Mouse (Mus musculus): ENCODE measurements around the gene 3110082I17Rik.
A peak's percentile ranks its signal among the peaks of the same experiment; 100 is the strongest.

3110082I17Rik gene

DNA sequence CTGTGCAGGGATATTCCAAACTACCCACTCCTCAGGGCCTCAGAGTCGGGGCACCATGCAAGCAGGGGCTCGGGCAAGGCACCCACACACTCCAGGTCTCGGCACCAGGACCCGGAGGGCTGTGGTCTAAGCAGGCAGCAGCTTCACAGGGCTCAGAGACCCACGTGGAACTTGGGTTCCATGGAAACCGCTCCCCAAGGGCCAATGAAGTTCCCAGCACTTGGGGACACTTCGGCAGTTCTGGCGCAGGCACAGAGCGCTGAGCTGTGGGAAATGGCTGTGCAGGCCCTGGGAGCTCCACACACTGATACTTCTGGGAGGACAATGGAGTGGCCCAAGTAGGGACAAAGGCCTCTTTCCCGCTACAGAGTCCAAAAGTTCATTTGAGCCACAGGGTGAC is 7.3 kb downstream of the 3110082I17Rik start:
- no peak for DNase-seq (ENCODE audit: low spot score in 2 of 2)

DNA sequence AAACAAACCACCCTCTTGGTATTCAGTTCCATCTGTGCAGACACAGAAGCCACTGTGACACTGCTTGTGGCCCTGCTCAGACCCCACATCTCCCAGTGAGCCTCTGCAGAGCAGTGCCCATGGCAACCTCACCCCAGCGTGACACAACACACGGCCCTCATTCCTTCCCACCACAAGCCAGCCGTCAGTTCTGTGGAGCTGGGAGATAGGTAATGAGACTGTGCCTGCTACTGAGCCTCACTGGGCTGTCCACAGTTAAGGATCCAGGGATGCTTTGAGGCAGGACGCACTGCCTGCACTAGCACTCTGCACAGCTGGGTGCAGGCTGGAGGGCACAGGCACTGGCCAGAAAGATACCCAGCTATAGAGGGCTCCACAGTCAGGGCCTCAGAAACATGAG is 10.4 kb downstream of the 3110082I17Rik start:
- no peak for DNase-seq (ENCODE audit: low spot score in 2 of 2)

DNA sequence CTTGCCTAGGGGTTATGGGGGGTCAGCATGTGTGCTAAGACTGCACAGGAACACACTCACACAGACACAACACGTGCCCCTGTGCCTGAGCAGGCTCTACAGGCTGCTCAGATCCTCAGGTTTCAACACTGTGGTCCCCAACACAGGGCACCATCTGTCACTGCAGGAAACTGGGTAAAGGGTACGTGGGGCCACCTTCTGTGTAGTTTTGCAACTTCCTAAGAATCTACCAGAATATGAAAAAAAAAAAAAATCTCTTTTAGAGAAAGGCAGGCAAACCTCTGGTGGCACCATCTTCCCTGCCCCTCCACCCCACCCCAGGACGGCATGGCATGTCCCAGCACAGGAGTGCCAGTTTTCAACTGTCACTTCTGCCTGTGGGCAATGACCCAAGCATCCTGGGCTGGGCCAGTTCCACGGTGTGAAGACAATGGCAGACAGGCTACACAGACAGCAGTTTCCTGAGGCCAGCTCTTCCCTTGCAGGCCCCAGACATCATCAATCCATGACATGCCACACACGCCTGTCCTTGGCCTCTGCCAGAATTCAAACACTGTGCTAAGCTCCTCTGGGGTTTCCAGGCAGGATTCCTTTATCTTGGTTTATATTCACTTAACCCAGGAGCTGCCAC is 11.1 kb downstream of the 3110082I17Rik start:
- DNase-seq (ENCODE audit: low spot score in 2 of 2): no peak

DNA sequence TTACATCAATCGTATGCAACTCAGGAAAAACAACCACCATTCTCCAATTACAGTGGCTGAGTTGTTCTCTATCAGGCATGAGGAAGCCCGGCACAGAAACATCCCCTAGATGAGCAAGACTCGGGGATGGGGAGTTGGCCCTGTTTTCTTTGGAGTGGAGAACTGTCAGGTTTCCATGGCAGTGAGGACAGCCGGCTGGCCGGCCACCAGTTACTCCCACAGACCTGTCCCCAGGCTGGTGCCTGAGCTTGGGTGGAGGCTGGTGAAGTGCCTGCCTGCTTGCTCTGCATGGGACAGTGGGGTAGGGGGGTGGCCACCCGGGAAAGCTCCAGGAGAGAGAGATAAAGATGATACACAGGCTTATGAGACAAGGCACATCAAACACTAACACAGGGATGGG is 12.3 kb downstream of the 3110082I17Rik start:
- no peak for DNase-seq (ENCODE audit: low spot score in 2 of 2)

DNA sequence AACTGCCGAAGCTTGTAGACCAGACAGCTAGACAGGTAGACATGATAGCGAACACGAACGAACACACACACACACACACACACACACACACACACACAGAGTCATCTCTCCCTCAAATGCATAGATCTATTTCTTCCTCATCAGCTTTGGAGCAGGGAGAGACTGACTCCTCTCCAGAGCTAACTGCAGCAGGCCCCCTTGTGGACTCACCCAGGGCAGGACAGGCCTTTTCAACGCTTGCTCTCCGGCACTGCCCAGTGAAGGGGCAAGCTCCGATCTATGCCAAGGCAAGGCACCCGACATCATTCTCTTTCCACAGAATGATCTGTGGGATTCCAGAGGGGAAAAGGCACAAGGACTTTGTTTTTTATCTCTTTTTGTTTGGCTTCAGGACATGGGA is 15.1 kb downstream of the 3110082I17Rik start:
- DNase-seq (ENCODE audit: low spot score in 2 of 2): no peak

DNA sequence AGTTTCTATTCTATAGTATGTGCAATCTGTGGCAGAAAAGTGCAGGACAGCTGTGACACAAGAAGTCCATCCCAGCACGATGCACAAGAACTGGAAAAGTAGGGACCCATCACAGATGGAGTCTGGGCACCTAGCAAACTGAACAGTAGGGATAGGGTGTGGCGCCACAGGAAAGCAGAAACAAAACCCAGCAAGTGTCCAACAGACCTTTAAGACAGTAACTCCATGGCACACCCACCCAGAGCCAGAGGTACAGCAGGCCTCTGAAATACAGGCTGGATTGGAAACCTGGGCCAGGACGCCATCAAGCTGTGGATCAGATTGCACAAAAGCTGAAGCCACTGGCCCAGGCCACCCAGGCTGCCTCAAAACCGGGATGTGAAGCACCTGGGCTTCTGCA is 17.4 kb downstream of the 3110082I17Rik start:
- DNase-seq (ENCODE audit: low spot score in 2 of 2): no peak

DNA sequence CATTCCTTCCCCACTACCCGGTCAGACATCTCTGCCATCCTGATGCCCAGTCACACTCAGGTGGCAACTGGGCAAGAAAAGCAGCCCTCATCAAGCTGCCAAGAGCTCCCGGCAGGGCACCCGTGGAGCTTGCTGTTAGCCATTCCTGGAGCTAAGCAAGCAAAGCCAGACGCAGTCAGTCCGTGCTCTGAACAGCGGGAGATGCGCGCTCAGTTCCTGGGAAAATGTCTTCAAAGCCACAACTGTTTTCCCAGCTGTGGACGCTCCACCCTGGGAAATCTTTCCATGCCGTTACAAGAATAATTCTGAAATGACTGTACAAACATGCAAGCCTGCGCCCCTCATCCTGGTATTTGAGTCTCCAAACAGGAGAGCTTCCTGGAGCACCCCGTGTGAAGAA is 17.9 kb downstream of the 3110082I17Rik start:
- DNase-seq (ENCODE audit: low spot score in 2 of 2): no peak

DNA sequence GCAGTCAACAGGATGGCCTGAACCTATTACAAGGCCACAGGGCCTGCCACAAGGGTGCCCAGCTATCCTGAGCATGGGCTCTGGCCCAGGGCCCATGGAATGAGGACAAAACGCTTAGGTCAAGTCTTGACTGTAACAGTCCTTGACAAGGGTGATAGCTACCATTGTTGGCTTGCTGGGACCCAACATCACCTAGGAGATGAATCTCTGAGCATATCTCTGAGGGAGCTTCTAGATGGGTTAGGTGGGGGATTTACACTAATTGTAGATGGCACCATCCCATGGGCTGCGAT is 18.7 kb downstream of the 3110082I17Rik start:
- DNase-seq (ENCODE audit: low spot score in 2 of 2): no peak

DNA sequence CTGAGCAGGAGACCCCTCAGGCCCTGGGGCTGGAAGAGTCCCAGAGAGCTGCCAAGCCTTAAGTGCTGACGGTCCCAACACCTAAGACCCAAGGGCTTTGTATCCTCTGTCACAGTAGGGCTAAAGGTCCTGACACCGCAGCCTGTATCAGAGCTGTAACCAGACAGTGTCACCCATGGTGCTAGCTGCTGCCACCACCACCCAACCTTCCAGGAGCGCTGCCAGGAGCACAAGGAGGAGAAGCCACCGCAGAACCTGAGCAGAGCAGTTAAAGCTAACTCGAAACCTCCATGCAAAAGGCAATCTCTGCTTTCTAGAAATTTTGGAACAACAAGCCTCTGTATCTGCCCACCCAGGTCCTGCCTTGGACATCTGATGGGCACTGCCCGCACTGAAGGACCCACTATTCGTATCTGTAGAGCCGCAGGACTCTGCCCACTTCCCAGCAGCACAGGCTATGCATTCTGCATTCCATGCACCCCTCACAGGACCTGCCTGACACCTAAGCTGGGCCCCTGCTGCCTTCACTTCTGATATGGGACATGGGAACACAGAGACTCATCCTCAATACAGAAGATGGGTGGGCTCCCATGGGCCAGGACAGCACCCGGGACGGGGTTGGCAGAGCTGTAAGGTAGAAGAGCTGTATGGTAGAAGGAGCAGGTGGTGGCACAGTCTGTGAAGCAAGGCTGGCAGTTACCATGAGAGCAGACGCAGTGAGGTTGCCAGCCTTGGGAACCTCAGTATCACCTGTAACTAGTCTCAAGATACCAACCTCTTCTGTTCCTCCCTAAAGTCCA is 19.2 kb downstream of the 3110082I17Rik start:
- DNase-seq (ENCODE audit: low spot score in 2 of 2): no peak

DNA sequence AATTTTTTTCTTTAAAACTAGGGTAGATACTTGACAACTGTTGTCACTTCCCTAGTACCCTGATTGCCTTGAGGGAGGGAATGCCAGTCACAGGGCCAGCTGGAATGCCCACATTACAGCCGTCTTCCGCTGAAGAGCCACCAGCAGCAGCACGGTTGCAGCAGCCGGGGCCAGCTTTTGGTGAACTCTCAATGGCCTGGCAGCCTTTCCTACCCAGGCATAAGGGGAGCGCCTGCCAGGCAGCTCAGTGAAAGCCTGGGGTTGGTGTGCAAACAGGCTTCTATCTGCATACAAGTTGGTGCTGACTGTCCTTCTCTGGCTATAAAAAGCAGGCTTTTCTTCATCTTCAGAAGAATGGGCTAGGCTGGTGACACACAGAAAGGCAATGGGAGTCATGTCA is 19.9 kb downstream of the 3110082I17Rik start:
- DNase-seq (ENCODE audit: low spot score in 2 of 2): no peak

DNA sequence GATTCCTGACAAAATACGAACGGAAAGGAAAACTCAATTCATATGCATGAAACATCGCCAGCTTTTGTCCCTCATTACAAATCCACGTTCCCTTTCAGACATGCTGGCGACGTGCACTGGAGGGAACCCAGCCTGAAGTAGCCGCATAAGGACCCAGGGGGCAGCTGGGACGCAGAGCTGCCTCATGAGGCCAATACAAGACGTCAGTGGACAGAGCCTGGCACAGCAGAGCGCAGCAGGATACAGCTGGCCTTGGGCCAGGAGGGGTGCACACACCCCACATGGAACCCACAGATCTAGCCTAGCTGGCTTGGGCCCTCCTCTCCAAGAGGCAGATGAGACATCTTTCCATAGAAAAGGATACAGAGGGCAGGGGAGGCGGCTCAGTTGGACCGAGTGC is 21.9 kb downstream of the 3110082I17Rik start:
- DNase-seq (ENCODE audit: low spot score in 2 of 2): no peak

DNA sequence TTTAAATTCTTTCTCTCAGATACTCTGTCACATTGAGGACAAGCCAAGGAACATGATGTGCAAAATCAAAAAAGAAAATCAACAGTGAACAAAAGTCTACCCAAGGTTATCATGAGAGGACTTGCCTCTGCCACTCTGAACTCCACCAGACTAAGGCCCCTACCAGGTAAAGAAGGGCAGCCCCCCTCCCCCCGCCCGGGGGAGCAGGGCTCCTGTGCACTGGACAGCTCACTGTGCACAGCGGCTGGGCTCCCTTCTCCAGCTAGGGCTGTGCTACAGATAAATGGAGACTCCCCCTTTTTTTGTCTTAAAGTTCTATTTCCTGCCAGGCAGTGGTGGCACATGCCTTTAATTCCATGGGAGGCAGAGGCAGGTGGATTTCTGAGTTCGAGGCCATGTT is 22.6 kb downstream of the 3110082I17Rik start:
- no peak for DNase-seq (ENCODE audit: low spot score in 2 of 2)

DNA sequence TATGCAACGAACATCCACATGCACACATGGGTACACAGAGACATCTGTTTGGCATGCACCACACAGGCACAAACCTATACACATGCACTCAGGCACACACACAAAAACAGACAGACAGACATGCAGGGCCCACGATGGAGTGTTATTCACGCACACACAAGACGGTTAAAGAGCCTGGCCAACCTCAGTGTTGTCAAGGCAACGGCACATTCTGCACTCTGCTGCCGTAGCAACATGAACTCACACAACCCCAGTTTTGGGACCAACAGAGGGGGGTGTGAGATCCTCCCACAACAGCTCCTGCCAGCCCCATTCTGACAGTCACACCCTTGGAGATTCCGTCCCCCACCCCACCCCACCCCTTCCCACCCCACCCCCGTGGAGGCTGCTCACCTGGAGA is 25.4 kb downstream of the 3110082I17Rik start:
- peak; percentile 71 to 84 for DNase-seq (ENCODE audit: low spot score in 2 of 2)

DNA sequence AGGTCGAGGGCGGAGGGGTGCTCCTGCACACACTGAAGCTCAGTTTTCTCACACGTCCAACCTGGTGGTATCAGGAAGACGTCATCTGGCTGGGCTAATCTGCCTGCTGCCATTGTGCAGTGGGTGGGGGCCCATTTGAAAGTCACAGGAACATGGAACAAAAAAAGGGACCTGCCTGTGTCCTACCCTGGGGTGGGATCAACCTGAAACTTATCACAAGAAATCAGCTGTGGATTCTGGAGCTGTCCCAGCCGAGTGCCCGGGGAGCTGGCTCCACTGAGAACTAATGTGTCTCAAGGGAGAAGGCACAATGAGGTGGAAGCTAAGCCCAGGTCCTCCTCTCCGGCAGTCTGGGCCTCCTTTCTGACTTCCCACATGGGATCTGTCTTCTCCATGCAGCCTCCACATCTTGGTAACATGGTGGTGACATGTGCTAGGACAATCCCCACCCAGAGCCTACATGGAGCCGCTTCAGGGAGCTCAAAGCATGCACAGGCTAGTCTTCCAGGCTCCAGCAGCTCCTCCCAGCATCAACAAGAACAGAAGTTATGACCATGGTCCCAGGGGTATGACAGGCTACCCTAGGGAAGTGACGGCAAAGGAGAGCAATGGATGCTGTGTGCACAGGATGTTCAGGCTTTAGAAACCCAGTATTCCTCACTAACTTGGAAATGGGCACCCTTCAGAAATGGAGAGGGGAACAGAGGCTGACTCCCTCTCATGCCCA is 26.3 kb downstream of the 3110082I17Rik start:
- no peak for DNase-seq (ENCODE audit: low spot score in 2 of 2)

DNA sequence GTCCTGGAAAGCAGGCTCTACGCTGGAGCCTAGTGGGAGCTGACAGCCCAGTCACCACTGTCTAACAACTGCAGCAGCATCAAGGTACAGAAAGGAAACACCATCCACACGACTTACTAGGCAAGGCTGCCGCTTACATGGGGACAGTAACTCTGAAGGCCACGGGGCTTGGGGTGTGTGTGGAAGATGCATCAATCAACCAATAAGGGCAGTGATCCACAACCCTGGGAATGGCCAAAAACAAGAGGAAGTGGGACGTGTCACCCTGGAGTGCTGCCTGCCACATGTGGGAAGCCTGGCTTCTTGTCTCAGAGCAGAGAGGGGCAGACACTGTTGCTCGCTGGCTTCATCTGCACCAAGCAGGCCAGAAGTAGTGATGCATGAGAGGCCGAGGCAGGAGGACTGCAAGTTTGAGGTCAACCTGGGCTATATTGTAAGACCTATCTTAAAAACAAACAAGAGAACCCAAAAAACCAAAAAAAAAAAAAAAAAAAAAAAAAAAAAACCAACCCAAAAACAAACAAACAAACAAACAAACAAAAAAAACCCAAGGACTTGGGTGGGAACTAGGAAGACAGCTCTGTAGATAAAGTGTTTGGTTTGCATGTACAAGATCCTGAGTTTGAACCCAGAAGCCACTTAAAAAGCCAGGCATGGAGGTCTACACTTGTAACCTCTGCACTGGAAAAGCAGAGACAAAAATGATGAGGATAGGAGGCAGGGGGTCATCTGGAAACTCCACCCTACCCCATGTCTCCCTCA is 27.4 kb downstream of the 3110082I17Rik start:
- DNase-seq (ENCODE audit: low spot score in 2 of 2): no peak

DNA sequence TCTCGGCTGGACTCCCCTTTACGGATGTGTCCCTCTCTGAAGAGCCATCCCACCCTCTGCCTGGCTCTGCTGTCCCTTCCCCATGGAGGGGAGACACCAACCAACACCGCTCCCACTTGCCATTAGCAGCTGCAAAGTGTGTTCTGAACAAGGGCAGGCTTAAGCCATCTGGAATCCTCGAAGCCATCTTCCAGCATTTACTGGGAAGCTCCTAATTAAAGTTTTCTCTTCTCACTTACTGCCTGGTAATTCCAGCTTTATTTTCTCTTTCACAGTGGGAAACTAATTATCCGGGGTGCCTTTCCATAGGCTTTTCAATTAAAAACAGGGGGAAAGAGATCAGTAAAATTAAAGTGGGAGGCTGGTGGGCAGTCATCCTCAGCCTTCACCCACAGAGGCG is 28.0 kb downstream of the 3110082I17Rik start:
- no peak for DNase-seq (ENCODE audit: low spot score in 2 of 2)

DNA sequence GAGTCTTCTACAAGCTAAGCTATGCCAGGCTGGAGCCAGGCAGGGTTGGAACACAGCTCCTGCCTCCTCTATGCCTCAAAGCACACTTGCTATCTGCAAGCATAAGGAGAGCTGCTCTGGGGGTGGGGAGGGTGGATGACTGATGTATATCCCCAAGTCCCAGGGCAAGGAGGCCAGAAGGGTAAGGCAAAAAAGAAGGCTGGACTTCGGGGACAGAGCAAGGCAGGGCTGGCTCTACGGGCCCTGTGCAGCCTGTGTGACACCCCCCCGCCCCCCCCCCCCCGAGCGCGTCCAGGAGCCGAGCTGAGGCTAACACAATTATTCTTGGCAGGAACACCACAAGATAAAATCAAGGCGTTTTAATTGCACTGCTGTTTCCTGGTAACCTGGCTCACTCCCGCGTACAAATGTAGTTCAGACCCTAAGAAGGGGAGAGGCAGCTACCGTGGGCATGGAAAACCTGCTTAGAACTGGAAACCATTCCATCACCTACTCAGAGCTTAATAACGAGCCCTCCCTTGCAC is 30.4 kb downstream of the 3110082I17Rik start:
- no peak for DNase-seq (ENCODE audit: low spot score in 2 of 2)

DNA sequence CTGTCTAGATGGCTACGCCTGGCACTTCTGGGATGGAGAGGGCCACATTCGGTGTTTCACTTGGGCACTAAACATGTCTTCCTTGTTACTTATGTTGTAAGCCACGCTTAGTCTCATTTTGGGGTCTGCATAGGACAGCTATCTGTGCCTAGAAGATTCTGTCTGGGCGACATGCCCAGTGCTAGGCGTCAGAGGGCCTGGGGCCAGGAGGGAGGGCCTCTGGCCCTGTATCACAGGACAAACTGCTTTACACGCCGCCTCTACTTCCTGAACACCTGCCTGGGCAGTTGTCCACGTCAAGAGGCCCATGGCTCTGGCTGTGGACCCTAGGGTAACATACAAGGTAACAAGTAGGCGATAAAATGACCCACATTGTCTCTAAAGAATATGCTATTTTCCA is 32.3 kb downstream of the 3110082I17Rik start:
- no peak for DNase-seq (ENCODE audit: low spot score in 2 of 2)

DNA sequence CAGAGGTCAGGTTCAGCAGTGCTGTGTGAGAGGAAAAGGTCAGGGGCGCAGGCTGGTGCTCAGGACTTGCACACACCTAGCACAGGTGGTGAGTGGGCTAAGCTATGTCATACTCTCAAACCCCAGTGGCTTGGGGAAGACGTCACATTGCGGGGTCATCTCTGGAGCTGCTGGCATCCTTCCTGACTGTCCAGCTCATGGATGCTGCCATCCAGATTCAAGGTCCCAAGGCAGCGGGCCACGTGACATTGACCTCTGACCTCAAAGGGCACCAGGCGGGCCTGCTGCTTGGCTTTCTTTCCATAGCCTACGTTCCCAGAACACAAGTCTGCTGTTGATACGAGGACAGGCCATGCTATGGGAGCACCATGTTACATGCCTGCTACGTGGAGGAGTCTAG is 33.3 kb downstream of the 3110082I17Rik start:
- no peak for DNase-seq (ENCODE audit: low spot score in 2 of 2)

DNA sequence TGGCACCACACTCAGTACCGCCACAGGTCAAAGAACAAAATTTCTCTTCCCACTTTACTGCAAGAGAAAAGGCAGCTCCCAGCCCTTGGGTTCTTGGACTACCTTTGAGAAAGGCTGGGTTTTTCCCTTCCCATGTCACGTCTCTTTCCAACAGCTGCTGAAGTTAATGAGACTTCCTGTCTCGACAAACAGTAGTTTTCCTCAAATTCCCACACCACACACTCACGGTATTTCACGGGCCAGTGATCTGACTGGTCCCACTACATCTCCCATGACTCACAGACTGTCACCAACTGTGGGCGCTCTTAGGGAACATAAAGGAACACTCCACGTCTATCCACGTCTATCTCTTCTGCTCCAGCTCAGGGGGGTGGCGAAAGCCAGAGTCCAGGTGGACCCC is 35.1 kb downstream of the 3110082I17Rik start:
- no peak for DNase-seq (ENCODE audit: low spot score in 2 of 2)

DNA sequence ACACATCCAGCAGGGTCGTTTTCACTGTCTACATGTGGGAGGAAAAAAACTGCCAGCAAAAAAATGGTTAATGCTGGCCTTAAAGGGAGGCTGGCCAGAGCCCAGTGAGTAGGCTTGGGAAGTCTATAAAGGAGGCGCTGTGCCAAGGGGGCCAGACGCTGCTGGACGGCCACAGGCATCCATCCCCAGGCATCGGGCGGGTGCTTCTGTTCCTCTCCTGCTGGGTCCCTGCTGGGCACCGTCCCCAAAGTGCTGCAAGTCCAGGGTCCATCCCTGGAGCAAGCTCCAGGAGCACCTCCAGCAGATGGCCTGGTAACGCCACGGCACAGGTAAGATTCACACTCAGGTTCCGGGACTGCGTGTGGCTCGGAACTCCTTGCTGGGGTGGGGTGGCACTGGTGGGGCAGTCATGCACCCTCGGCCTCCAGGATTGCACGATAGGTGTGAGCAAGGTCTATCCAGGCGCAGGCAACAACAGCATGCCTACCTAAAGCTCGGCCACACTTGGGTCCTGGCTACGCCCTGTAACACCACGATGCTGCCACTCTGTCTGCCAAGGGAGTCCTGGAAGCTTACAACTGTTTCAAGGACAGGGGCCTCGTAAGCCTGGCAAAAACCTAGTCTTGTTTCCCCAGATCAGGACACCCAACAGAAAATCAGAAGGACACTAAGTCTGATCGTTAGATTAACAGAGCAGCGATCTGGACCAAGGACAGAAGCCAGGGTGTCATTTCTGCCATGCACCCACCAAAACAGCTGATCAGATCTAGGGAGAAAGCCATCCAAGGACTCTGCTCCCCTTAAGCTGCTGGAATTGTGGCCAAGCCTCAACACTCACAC is 37.1 kb downstream of the 3110082I17Rik start, which contains the start of gene Gper1:
TSS of gene Gper1 (plus strand) at position 126 of the 840 bp plus-strand sequence.
- peak in 1 of 2 experiments; percentile 50 for DNase-seq (ENCODE audit: low spot score in 2 of 2)

Data from frontal cortex, postnatal 10 days (tissue).